Comparison of ENCODE assay signal across 12 mouse cellular contexts in genomic region chr17:56020400-56021084, GRCm38 (mm10). TPM values are rescaled to one million over a fixed set of nuclear protein-coding genes. Genes with fewer than 3 reads are reported as not detected.
DNase-seq lines count a peak whose midpoint lies in the region; ATAC-seq and TF ChIP-seq lines count a peak whose summit lies in the region.
"Had no signal": no experiment of that assay in that cellular context is flagged by ENCODE, and none has a peak within 500 bp of the region (broad histone marks: within the 10 kb centered on the region; RNA-seq: fewer than 3 reads in every experiment).

No protein-coding gene starts in this region.

- peak overlapping the region; percentile 24; the same call in 1 of the 2 replicates for H3K9ac ChIP-seq in heart, embryonic 11.5 days (ENCODE audit: low read depth, low read length)
- no peak overlapping the region for H3K9ac ChIP-seq in neural tube, embryonic 11.5 days (ENCODE audit: low read length)
- no peak overlapping the region for H3K9ac ChIP-seq in hindbrain, postnatal 0 days (replicated peaks; ENCODE audit: low read length)
- H3K9ac ChIP-seq: heart, embryonic 15.5 days; liver, embryonic 13.5 days had no signal

- H3K4me2 ChIP-seq in heart, embryonic 11.5 days = no peak overlapping the region
- no peak overlapping the region for H3K4me2 ChIP-seq in neural tube, embryonic 11.5 days (ENCODE audit: low read depth)
- H3K4me2 ChIP-seq in hindbrain, postnatal 0 days (ENCODE audit: low read depth, low read length) = no peak overlapping the region
- H3K4me2 ChIP-seq: heart, embryonic 15.5 days; liver, embryonic 13.5 days had no signal

- peaks cover 26% of the 10 kb centered on the region for H3K36me3 ChIP-seq in heart, embryonic 11.5 days (ENCODE audit: control insufficient read depth, insufficient read depth, low read length)
- H3K36me3 ChIP-seq in neural tube, embryonic 11.5 days (ENCODE audit: control insufficient read depth, insufficient read depth, low read length) = peaks cover 26% of the 10 kb centered on the region
- peaks cover 37% of the 10 kb centered on the region for H3K36me3 ChIP-seq in hindbrain, postnatal 0 days (ENCODE audit: insufficient read depth, low read length)

- 84% methylated on average over 6 of the region's 6 CpGs for WGBS in heart, embryonic 11.5 days (ENCODE audit: insufficient replicate concordance)
- 93% methylated on average over 6 of the region's 6 CpGs for WGBS in neural tube, embryonic 11.5 days
- 80% methylated on average over 6 of the region's 6 CpGs for WGBS in hindbrain, postnatal 0 days

- H3K27me3 ChIP-seq in heart, embryonic 11.5 days (ENCODE audit: control insufficient read depth, insufficient read depth, low read length) = no peaks in the 10 kb centered on the region
- H3K27me3 ChIP-seq in neural tube, embryonic 11.5 days (ENCODE audit: control insufficient read depth, insufficient read depth, low read length) = no peaks in the 10 kb centered on the region
- H3K27me3 ChIP-seq in hindbrain, postnatal 0 days (ENCODE audit: insufficient read depth, low read length) = no peaks in the 10 kb centered on the region
- H3K27me3 ChIP-seq: heart, embryonic 15.5 days; liver, embryonic 13.5 days had no signal

- no peaks in the 10 kb centered on the region for H3K9me3 ChIP-seq in heart, embryonic 11.5 days (replicated peaks; ENCODE audit: control insufficient read depth, low read length)
- no peaks in the 10 kb centered on the region for H3K9me3 ChIP-seq in neural tube, embryonic 11.5 days (ENCODE audit: control insufficient read depth, low read length)
- no peaks in the 10 kb centered on the region for H3K9me3 ChIP-seq in hindbrain, postnatal 0 days (ENCODE audit: low read length)
- H3K9me3 ChIP-seq: heart, embryonic 15.5 days; liver, embryonic 13.5 days had no signal

- TF ChIP-seq CTCF in hindbrain, postnatal 0 days (IDR thresholded peaks at IDR 0.05; ENCODE audit: low read depth) = no peak

- ATAC-seq in heart, embryonic 11.5 days (replicated peaks; ENCODE audit: insufficient number of reproducible peaks, low FRiP score, low TSS enrichment) = no peak
- no peak for ATAC-seq in neural tube, embryonic 11.5 days (ENCODE audit: insufficient read depth, low FRiP score, low TSS enrichment)
- no peak for ATAC-seq in hindbrain, postnatal 0 days
- ATAC-seq: intestine, postnatal 0 days had no signal

- H3K4me3 ChIP-seq in heart, embryonic 11.5 days (ENCODE audit: low read depth, low read length) = no peak overlapping the region
- no peak overlapping the region for H3K4me3 ChIP-seq in neural tube, embryonic 11.5 days (ENCODE audit: low read depth, low read length)
- H3K4me3 ChIP-seq in hindbrain, postnatal 0 days (ENCODE audit: low read length) = no peak overlapping the region
- H3K4me3 ChIP-seq: heart, embryonic 15.5 days; liver, embryonic 13.5 days had no signal

- no peak overlapping the region for H3K27ac ChIP-seq in heart, embryonic 11.5 days (ENCODE audit: low read depth, low read length)
- peak overlapping the region; percentile 34; the same call in 1 of the 2 replicates for H3K27ac ChIP-seq in neural tube, embryonic 11.5 days (ENCODE audit: low read depth, low read length)
- H3K27ac ChIP-seq in hindbrain, postnatal 0 days = peak overlapping the region; percentile 42; the same call in 1 of the 2 replicates
- H3K27ac ChIP-seq: heart, embryonic 15.5 days; liver, embryonic 13.5 days had no signal

- DNase-seq in heart, adult 18-20 months = no peak
- no peak for DNase-seq in neural tube, embryonic 11.5 days (ENCODE audit: low spot score)
- DNase-seq in neural tube, embryonic 10.5 days (ENCODE audit: extremely low spot score, low spot score) = no peak
- DNase-seq in hindbrain, postnatal 0 days (ENCODE audit: low spot score) = peak; percentile 8
- DNase-seq in naive thymus-derived CD4-positive, alpha-beta T cell, adult 2 months (ENCODE audit: low read depth) = peak; percentile 23
- DNase-seq in lung, postnatal 36 days = no peak
- DNase-seq: adrenal gland, postnatal 10 days; kidney, postnatal 4 days; liver, embryonic 13.5 days had no signal

- peaks cover 34% of the 10 kb centered on the region for H3K4me1 ChIP-seq in heart, embryonic 11.5 days (ENCODE audit: control insufficient read depth, insufficient read depth, low read length)
- peaks cover 6% of the 10 kb centered on the region; the same call in 1 of the 2 replicates for H3K4me1 ChIP-seq in neural tube, embryonic 11.5 days (ENCODE audit: control insufficient read depth, insufficient read depth, low read length)
- H3K4me1 ChIP-seq in hindbrain, postnatal 0 days (ENCODE audit: insufficient read depth, low read length) = peaks cover 3% of the 10 kb centered on the region; the same call in 1 of the 2 replicates

RNA-seq across cellular contexts. Expression of gene Mpnd, which starts 15.0 kb away (rescaled TPM):
- 67.6 and 68.3 TPM in 2 replicates for polyA plus RNA-seq in heart, embryonic 11.5 days (2014; fragmentation: Nextera tagmentation; extraction: Ambion mirVana)
- 10 to 100 TPM; 59.7 to 60.5 TPM for total RNA-seq in heart, adult 18-20 months (2021)
- polyA plus RNA-seq in neural tube, embryonic 11.5 days (2014; fragmentation: Nextera tagmentation; extraction: Ambion mirVana) = 157 and 176 TPM in 2 replicates
- 185 and 186 TPM in 2 replicates for total RNA-seq in hindbrain, postnatal 0 days (2014; rRNA removed)
- 106 and 107 TPM in 2 replicates for polyA plus RNA-seq in hindbrain, postnatal 0 days (2015; fragmentation: Nextera tagmentation; extraction: Ambion mirVana)

RNA-seq across cellular contexts. Expression of gene Stap2, which starts 15.2 kb away (rescaled TPM):
- polyA plus RNA-seq in heart, embryonic 11.5 days (2014; fragmentation: Nextera tagmentation; extraction: Ambion mirVana) = 7.2 and 8.1 TPM in 2 replicates
- total RNA-seq in heart, adult 18-20 months (2021) = 10 to 100 TPM; 12.3 to 12.9 TPM
- polyA plus RNA-seq in neural tube, embryonic 11.5 days (2014; fragmentation: Nextera tagmentation; extraction: Ambion mirVana) = 5.4 and 6.3 TPM in 2 replicates
- 5.4 and 5.9 TPM in 2 replicates for total RNA-seq in hindbrain, postnatal 0 days (2014; rRNA removed)
- 4.3 and 4.6 TPM in 2 replicates for polyA plus RNA-seq in hindbrain, postnatal 0 days (2015; fragmentation: Nextera tagmentation; extraction: Ambion mirVana)

RNA-seq across cellular contexts. Expression of gene Sh3gl1, which starts 15.9 kb away (rescaled TPM):
- polyA plus RNA-seq in heart, embryonic 11.5 days (2014; fragmentation: Nextera tagmentation; extraction: Ambion mirVana) = 89.9 and 90.6 TPM in 2 replicates
- total RNA-seq in heart, adult 18-20 months (2021) = 10 to 100 TPM; 11.7 to 13.7 TPM
- 122 and 125 TPM in 2 replicates for polyA plus RNA-seq in neural tube, embryonic 11.5 days (2014; fragmentation: Nextera tagmentation; extraction: Ambion mirVana)
- total RNA-seq in hindbrain, postnatal 0 days (2014; rRNA removed) = 76.0 and 79.5 TPM in 2 replicates
- polyA plus RNA-seq in hindbrain, postnatal 0 days (2015; fragmentation: Nextera tagmentation; extraction: Ambion mirVana) = 84.5 and 87.6 TPM in 2 replicates

RNA-seq across cellular contexts. Expression of gene Chaf1a, which starts 19.7 kb away (rescaled TPM):
- polyA plus RNA-seq in heart, embryonic 11.5 days (2014; fragmentation: Nextera tagmentation; extraction: Ambion mirVana) = 13.4 and 13.5 TPM in 2 replicates
- 1 to 10 TPM; 1.1 to 1.3 TPM for total RNA-seq in heart, adult 18-20 months (2021)
- polyA plus RNA-seq in neural tube, embryonic 11.5 days (2014; fragmentation: Nextera tagmentation; extraction: Ambion mirVana) = 23.5 and 25.0 TPM in 2 replicates
- total RNA-seq in hindbrain, postnatal 0 days (2014; rRNA removed) = 5.8 and 6.1 TPM in 2 replicates
- polyA plus RNA-seq in hindbrain, postnatal 0 days (2015; fragmentation: Nextera tagmentation; extraction: Ambion mirVana) = 4.5 and 5.3 TPM in 2 replicates

RNA-seq across cellular contexts. Expression of gene Fsd1, which starts 34.2 kb away (rescaled TPM):
- polyA plus RNA-seq in heart, embryonic 11.5 days (2014; fragmentation: Nextera tagmentation; extraction: Ambion mirVana) = 5.0 and 5.2 TPM in 2 replicates
- total RNA-seq in heart, adult 18-20 months (2021) = not detected
- polyA plus RNA-seq in neural tube, embryonic 11.5 days (2014; fragmentation: Nextera tagmentation; extraction: Ambion mirVana) = 68.3 and 86.8 TPM in 2 replicates
- 136 and 140 TPM in 2 replicates for total RNA-seq in hindbrain, postnatal 0 days (2014; rRNA removed)
- polyA plus RNA-seq in hindbrain, postnatal 0 days (2015; fragmentation: Nextera tagmentation; extraction: Ambion mirVana) = 178 and 193 TPM in 2 replicates

Comparison
In these comparisons a context has a peak if more than half of its experiments do, and no peak if none do; other contexts are left out.
1. DNase-seq: peak in hindbrain, postnatal 0 days (single experiment) and naive thymus-derived CD4-positive, alpha-beta T cell, adult 2 months (single experiment); none in heart, adult 18-20 months (0 of 2), neural tube, embryonic 11.5 days (single experiment), neural tube, embryonic 10.5 days (single experiment) and lung, postnatal 36 days (single experiment).